Mouse (Mus musculus) thymus, postnatal 14 days (tissue): ENCODE results near the gene Cercam.
A peak's percentile ranks its signal among the peaks of the same experiment; 100 is the strongest.

Source experiments
- DNase-seq: peaks from one replicate; pipeline ENCODE4 v3.0.0; 2021

Cercam gene

DNA sequence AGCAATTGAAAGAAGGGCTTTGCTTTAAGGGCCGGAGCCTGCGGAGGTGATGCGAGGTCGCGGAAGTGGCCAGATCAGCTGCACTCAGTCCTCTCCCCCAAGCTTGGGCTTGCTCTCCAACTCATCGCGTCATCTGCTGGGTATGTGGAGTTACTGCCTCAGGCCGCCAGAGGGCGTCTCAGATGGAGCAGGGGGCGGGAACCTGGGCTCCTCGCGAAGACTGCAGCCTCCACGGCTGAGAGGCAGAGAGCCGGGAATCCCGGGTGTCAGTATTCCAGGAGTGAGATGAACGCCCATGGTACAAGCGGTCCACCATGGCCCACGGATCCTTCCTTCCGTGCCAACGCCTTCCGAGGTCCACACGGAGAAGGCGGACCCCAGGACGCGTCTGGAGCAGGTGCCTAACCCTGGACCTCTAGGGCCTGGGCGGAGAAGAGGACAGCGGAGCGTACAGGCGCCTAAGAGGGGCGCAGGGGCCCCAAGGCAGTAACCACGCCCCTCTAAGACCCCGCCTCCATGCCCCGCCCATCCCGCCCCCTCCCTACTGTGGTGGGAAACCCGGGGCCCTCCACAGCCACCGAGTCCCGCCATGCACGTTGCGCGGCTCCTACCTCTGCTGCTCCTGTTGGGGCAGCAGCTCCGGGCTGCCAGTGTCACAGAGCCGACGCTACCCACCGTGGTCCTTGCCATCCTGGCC, at the start of gene Cercam:
Cercam (plus strand) TSS at position 216 of the 697 bp plus-strand sequence.
- peak; percentile 86 for DNase-seq

- DNase-seq: no peak
These were observed 49.6 kb upstream of the Cercam start for GRCm38 (mm10) chr2:29819363-29819762.

DNA sequence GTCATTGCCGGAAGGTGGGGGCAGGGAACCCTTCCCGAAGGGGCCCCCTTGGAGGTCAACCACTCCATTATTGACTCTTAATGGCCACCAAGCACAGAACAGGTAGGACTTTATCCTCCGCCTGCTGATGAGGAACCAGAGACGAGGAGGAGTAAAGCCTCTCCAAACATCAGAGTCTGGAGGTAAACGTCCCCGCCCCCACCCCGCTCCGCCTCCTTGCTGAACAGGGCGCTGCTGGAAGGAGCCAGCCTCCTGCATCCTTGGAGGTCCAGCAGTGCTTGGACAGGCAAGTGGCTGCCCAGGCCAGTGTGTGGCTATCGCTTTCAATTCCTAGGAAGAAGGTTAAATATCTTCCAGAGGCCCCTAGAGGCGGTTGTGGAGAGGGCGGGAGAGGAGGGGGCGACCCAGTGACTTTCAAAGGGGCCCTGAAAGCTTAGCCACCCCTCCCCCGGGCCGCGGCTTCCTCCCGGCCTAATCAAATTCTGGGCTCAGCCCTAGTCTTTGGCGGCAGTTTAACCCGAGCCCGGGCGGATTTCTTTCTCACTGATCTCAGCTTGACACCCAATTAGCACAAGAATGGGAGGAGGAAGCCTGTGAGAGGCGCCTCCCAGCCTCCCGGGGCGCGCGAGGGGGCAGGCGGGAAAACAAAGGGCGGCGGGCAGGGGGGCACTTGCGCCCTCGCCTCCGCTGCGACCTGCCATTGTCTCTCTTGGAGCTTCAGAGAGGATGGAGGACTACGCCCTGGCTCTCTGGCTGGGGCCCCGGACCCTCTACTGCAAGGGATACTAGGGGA, 48.7 kb upstream of the Cercam start, which contains the start of gene Urm1:
Urm1 (plus strand) TSS at position 51 of the 793 bp plus-strand sequence.
- DNase-seq: peak; percentile 74

DNA sequence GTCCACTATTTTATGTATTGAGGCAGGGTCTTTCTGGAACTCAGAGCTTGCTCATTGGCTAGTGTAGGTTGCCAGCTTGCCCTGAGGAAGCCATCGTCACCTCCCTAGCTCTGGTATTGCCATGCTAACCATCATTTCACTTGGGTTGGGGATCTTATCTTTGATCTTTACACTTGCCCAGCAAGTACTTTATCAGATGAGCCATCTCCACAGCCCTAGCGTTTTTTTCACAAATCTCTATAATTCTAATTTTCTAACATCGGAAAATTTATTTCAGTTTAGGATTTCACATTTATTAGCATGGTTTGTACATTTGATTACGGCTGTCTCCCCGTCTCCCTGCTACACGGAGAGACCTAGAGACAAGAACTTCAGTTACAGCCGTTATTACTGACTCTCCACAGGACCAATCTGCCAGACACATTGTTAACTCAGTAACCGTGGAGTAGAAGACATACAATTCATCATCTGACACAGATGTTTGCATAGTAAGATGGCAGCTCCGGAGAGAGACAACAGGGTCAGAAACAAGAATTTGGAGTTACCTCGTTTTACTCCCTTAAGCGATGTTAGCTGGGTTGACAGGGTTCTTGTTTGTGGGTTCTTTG, 42.5 kb upstream of the Cercam start:
- DNase-seq: no peak

DNA sequence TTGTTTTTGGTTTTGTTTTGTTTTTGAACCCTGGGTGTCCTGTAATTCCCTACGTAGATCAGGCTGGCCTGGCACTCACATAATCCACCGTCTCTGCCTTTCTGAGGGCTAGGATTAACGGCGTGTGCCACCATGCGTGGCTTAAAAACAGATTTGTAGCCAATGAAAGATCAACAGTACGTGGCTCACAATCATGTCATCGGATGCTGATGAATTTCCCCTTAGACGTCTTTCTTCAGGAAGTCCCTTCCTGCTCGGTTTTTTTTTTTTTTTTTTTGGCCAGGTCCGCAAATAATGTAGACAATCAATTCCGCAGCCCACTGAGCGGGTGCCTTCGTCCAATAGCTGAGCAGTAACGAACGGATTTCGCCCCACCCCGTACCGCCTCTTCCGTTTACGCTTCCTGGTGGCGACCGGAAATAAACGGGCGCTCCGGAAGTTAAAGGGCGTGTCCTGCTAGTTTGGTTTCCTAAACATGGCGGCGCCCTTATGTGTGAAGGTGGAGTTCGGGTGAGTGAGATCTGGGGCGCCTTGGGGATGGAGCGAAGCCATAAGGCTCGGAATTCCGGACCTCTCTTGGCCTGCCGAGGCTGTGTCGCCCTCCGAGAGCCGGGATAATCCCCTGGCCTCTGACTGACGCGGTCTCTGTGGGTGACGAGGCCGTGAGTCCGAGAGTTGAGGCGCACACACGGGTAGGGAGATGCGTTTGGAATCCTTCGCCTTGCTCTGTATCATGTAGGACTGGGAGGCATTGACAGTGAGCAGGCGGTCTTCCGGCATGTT, 41.8 kb upstream of the Cercam start:
- peak; percentile 94 for DNase-seq

DNA sequence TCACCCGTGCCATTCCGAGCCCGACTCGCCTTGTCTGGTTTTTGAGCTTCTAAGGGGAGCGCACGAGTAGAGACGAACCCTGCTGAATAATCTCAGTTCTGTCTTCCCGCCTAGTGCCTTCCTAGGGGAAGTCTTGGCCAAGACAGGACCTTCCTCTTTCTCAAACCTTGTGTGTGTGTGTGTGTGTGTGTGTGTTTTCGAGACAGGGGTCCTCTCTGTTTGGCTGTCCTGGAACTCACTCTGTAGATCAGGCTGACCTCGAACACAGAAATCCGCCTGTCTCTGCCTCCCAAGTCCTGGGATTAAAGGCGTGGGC, 41.3 kb upstream of the Cercam start:
- DNase-seq: no peak

- no peak for DNase-seq
These were observed 37.9 kb upstream of the Cercam start for GRCm38 (mm10) chr2:29831106-29831505.

GRCm38 (mm10) chr2:29833796-29834195, 35.2 kb upstream of the Cercam start:
- DNase-seq: no peak

- DNase-seq: no peak
These were observed 33.5 kb upstream of the Cercam start for GRCm38 (mm10) chr2:29835391-29835899.

GRCm38 (mm10) chr2:29839460-29839859, 29.5 kb upstream of the Cercam start:
- no peak for DNase-seq

DNA sequence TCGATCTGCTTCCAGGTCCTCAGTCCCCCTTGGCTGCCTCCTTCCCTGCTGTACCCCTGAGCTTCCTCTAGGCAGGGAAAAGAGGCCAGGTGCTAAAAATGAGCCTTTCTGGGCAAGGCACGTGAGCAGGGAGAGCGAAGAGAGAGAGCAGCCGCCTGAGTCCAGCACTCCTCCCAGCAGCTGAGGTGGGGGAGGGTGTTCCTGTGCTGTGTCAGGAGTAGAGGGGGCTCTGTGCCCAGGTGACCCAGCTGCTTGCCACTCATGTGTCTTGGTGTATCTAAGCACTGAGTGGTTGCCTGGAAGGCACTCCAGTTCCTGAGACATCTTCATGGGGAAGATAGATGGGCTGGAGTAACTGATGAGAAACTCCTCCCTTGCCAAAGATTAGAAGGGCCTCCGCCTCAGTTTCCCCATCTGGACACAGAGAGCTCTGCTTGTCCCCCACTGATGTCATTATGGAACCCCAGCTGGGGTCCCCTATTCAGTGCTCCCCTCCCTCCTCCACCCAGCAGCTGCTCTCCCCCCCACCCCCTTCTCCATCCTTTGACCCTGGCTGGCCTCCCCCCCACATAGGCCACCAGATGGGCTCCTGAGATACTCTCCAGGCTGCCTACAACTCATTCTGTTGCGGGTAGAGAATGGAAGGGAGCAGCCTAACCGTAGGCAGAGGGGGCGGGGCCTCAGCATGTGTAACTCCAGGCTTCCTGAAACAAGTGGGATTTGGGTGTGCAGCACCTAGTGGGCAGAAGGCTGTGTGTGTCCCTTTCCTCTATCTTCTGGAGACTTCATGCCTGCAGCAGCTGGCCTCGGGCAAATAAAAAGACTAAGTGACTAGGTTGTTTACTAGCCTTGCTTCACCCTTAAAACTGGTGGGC, 25.5 kb upstream of the Cercam start:
- no peak for DNase-seq

DNA sequence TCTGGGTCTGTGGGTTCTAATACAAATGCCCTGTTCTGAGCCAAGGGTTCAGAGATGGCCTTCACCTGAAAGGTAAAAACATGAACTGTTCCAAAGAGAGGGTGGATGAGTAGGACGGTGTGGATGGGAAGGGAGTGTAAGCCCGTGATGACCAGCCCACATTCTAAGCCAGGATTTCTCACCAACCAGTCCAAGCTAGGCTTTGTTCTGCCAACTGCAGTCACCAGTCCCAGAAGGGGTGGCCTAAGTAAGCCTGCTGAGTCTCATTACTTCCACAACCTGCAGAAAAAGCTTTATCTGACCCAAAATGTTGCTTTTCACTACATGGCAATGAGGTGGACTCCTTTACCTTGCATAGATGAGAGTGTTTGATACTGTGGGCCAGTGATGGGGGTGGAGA, 24.8 kb upstream of the Cercam start:
- DNase-seq: no peak

DNA sequence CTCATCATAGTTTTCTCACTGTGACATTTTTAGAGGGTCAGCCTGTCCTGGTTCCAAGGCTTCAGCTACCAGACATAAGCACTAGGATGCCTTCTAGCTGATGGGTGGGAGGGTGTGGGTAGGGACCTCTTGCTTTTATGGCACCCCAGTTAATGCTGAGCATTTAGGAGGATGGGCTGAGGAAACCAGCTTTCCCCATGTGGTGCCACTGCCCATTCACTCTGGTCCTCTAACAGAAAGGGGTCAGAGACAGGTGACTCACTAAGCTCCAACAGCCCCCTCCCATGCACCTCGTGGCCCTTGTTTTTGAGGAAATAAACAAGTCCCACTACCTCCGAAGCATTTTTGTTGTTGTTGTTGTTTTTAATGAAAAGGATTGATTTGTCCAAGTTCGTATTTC, 24.3 kb upstream of the Cercam start:
- no peak for DNase-seq

- DNase-seq: no peak
These were observed 23.3 kb upstream of the Cercam start for GRCm38 (mm10) chr2:29845636-29846035.

GRCm38 (mm10) chr2:29846061-29846853, 22.7 kb upstream of the Cercam start:
- DNase-seq: no peak

- DNase-seq: no peak
These were observed 22.1 kb upstream of the Cercam start for GRCm38 (mm10) chr2:29846911-29847310.

DNA sequence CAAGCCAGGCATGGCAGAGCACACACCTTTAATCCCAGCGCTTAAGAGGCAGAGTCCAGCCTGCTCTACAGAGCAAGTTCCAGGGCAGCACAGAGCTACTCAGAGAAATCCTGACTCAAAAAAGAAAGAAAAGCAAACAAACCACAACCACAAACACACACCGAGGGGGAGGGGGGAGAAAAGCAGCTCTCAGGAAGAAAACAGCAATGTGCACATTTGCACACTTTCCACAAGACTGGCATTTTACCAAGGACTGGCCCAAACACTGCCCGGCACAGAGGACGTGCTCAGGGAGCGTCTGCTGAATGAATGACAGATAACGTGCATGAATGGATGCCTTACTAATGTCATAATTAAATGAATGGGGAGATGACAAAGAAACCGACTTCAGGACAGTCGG, 19.9 kb upstream of the Cercam start:
- no peak for DNase-seq

DNA sequence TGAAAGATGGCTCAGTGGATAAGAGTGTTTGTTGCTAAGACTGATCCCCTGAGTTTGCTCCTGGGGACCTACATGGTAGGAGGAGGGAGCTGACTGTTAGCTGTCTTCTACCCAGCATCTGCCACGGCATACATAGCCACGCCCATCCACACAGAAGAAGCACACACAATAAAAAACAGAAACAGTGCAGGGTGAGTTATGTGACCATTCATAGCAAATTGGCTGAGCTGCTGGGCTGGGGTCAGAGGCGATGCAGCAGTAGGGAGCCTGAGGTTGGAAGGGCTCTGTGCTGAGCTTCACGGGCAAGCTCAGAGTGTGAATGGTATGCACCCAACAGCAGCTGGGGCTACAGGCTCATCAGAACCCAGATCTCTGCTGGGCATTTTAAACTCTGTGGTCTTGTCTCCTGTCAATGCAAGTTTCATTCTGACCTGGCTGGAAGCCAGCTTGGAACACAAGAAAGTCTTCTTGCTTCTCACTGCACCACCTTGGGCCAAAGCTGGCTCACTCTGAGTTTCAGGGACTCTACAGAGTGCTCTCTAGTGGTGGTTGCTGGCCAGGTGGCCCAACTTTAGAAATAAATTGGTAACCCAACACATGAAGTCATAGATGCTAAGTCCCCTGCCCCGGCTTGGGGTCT, 19.0 kb upstream of the Cercam start:
- DNase-seq: peak; percentile 17

- DNase-seq: no peak
These were observed 15.9 kb upstream of the Cercam start for GRCm38 (mm10) chr2:29852957-29853485.

DNA sequence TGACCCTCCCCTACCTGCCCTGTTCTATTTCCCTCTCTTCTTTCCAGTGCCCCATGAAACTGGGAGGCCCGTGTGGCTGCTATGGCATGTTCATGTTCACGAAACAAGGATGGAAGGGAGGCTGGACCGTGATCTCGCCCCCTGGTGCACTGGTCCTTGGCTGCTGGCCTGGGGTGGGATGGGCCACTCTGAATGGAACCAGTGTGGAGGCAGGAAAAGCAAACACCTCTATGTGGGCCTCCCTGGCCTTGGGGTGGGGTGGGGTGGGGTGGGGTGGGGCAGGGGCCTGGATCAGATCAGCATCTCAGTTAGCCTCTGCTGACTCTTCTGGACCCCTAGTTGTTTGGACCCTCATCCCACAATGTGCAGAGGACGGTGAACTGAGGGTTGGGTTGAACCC, 15.2 kb upstream of the Cercam start:
- no peak for DNase-seq
